Mouse (Mus musculus) bone marrow macrophage, adult 2 months (primary cell): ENCODE results near the gene Sfmbt2. TPM values are rescaled to one million over a fixed set of nuclear protein-coding genes. Genes with fewer than 3 reads are reported as not detected.

Experiments
- H3K27ac ChIP-seq: 2 replicates; pipeline ENCODE4 v1.5.1; 2012; ENCODE audit warnings: low read depth, low read length; ENCODE audit not compliant: insufficient read depth
- H3K4me1 ChIP-seq: 2 replicates; pipeline ENCODE4 v1.6.1; 2012; ENCODE audit warnings: low read length; ENCODE audit not compliant: control insufficient read depth, insufficient read depth
- H3K4me3 ChIP-seq: 2 replicates; pipeline ENCODE4 v1.5.1; 2012; ENCODE audit warnings: mild to moderate bottlenecking, low read length, moderate library complexity; ENCODE audit not compliant: insufficient read depth
- CTCF ChIP-seq: IDR thresholded peaks from 2 replicates; pipeline ENCODE4 v1.5.1; 2012; ENCODE audit warnings: low read depth, mild to moderate bottlenecking, low read length, moderate library complexity
- POLR2A ChIP-seq: IDR thresholded peaks from 2 replicates; pipeline ENCODE4 v1.6.1; 2012; ENCODE audit warnings: mild to moderate bottlenecking, low read depth, low read length, borderline replicate concordance
- polyA plus RNA-seq: library from polyadenylated mRNA; stranded (reverse); fragments of >200 nt; gene quantifications from 2 replicates; pipeline ENCODE4 v1.2.4, GENCODE M21; 2012; ENCODE audit not compliant: missing spikeins, insufficient read depth, insufficient read length

Sfmbt2 gene
- polyA plus RNA-seq, 1 experiment = 0.28 TPM

DNA sequence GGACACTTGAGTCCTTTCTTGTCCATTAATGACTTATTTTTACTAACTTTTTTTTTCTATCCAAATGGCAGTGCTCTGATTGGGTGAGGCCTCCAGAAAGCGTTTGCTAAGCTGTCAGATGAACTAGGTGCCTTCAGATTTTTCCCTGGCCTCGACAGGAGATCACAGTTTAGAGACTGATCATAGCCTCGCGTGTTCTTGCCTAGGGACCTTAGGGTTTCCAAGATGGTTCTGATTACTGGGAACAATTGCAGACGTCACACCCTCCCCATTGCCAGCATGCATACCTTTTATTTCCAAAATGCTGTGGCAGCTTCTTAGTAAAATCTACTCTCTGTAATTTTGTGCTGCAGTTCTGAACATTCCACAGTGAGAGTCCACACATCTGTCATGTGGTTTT is 212.8 kb downstream of the Sfmbt2 start:
- TF ChIP-seq CTCF (no peak), POLR2A (no peak)
- Histone ChIP-seq H3K4me1 (no peaks in the 10 kb centered on the region), H3K4me3 (no peak overlapping the region), H3K27ac (no peak overlapping the region)

DNA sequence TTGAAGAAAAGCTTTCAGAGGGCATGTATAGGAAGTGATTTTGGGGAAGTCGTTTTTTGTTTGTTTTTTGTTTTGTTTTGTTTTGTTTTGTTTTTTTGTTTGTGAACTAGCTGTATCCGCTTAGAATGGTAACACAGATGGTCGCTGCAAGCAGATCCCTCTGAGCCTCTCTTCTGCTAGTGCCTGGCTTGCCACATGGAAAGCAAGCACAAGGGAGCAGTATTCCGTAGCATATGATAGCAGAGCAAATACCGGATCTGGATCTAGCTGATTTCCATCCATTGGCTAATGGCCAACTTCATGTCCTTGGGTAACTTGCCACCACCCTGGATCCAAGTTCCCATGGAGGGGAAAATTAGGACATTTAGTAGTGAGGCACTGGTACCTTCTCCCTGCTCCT is 221.0 kb downstream of the Sfmbt2 start:
- Histone ChIP-seq H3K4me3 (no peak overlapping the region), H3K27ac (no peak overlapping the region), H3K4me1 (no peaks in the 10 kb centered on the region)
- TF ChIP-seq CTCF (no peak), POLR2A (no peak)

DNA sequence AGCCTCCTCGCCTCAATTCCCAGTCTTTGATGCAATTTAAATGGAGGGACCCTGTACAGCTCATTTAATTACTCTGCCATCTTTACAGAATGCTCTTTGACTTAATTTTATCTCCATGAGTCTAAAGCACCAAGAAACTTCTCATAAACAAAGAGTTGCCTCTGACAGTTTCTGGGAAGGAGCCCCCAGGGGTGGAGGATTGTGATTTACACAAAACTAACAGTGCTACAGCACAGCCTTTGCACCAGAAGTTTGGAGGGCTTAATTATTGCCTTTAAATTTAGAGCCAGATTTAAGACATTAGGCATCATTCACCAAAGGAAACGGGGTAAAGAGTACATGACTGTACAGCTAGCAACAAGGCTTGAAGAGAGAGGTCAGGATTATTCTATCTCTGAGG is 245.2 kb downstream of the Sfmbt2 start:
- Histone ChIP-seq H3K4me3 (no peak overlapping the region), H3K4me1 (no peaks in the 10 kb centered on the region), H3K27ac (no peak overlapping the region)
- TF ChIP-seq POLR2A = no peak
- TF ChIP-seq CTCF = no peak

Other genes starting within 250 kb of the Sfmbt2 start
- 0.25 TPM in 1 of 2 replicates, not detected in the other for gene Itih2, start 239.1 kb upstream of the Sfmbt2 start, polyA plus RNA-seq
- 0.11 TPM in 1 of 2 replicates, not detected in the other for gene Itih5, start 216.9 kb upstream of the Sfmbt2 start, polyA plus RNA-seq